Mouse (Mus musculus): ENCODE results near the gene Fam92b. TPM values are rescaled to one million over a fixed set of nuclear protein-coding genes. Genes with fewer than 3 reads are reported as not detected.

Fam92b gene
- polyA plus RNA-seq, 1 experiment from 2014 or later: 3.0 TPM

DNA sequence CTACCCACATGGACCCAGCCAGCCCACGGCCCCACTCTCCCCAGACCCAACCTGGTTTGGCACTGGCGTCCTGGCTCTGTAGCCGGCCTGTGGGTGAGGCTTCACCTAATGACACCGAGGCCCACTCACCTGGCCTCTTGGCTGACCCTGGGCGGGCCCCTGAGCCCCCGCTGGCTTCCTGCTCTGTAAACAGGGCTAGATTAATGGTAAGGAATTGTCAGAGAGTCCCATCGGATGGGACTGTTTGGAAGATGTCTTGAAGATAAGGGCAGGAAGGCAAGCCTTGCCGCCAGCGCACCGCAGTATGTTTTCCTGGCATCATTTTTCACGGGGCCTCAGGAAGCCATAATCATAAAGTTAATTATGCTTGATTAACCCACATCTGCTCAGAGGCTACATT is 30.8 kb upstream of the Fam92b start:
- 0 out of 2 replicates have a peak, but pooled peaks cover 9% of the 10 kb centered on the region for H3K27me3 ChIP-seq

DNA sequence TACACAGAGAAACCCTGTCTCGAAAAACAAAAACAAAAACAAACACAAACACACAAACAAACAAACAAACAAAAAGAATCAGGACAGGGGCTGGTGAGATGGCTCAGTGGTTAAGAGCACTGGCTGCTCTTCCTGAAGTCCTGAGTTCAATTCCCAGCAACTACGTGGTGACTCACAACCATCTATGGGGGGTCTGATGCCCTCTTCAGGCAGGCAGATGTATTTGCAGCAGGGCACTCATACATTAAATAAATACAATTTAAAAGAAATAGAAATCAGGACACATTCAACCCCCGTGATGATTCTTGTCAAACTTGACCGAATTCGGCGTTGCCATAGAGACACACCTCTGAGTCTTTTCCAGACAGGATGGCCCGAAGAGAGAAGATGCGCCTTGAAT is 30.1 kb upstream of the Fam92b start:
- Histone ChIP-seq H3K36me3 (no peaks in the 10 kb centered on the region), H3K9ac (no peak overlapping the region), H3K27ac (no peak overlapping the region), H3K4me3 (no peak overlapping the region), H3K27me3 (0 out of 2 replicates have a peak, but pooled peaks cover 9% of the 10 kb centered on the region), H3K4me2 (replicated peaks) (no peak overlapping the region), H3K4me1 (peaks cover 19% of the 10 kb centered on the region), H3K9me3 (replicated peaks) (no peaks in the 10 kb centered on the region)
- ATAC-seq (ENCODE audit: low FRiP score): no peak
- 88% methylated on average over 8 of the region's 8 CpGs for WGBS

More for the DNA sequence above, 30.8 kb upstream of the Fam92b start:
- Histone ChIP-seq H3K27ac (no peak overlapping the region), H3K9ac (peak overlapping the region; percentile 8; the same call in 1 of the 2 replicates), H3K4me1 (peaks cover 19% of the 10 kb centered on the region), H3K4me3 (no peak overlapping the region), H3K4me2 (replicated peaks) (no peak overlapping the region), H3K36me3 (no peaks in the 10 kb centered on the region), H3K9me3 (replicated peaks) (no peaks in the 10 kb centered on the region)
- ATAC-seq (ENCODE audit: low FRiP score): no peak
- WGBS: 77% methylated on average over 11 of the region's 11 CpGs

DNA sequence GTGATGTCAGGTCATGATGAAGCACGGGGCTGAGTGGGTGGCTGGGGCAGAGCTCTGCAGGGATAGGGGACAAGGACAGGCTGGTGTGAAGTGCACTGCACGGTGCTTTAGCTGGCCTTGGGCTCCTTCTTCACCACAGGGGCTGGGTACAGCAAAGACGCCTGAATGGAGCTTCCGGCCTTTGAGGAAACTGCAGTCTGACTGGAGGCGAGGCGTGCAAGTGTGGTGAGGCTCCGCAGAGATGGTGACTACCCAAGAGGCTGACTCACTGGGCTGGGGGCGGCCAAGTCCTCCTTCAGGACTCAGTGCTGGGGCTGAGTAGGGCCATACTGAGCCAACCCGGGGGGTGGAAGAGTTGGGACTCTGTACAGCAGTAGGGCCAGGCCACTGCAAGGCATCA is 28.6 kb upstream of the Fam92b start:
- Histone ChIP-seq H3K27me3 (0 out of 2 replicates have a peak, but pooled peaks cover 9% of the 10 kb centered on the region), H3K9me3 (replicated peaks) (no peaks in the 10 kb centered on the region), H3K9ac (no peak overlapping the region), H3K4me1 (peaks cover 12% of the 10 kb centered on the region), H3K27ac (no peak overlapping the region), H3K4me2 (replicated peaks) (no peak overlapping the region), H3K36me3 (no peaks in the 10 kb centered on the region), H3K4me3 (no peak overlapping the region)
- 84% methylated on average over 9 of the region's 9 CpGs for WGBS
- no peak for ATAC-seq (ENCODE audit: low FRiP score)

DNA sequence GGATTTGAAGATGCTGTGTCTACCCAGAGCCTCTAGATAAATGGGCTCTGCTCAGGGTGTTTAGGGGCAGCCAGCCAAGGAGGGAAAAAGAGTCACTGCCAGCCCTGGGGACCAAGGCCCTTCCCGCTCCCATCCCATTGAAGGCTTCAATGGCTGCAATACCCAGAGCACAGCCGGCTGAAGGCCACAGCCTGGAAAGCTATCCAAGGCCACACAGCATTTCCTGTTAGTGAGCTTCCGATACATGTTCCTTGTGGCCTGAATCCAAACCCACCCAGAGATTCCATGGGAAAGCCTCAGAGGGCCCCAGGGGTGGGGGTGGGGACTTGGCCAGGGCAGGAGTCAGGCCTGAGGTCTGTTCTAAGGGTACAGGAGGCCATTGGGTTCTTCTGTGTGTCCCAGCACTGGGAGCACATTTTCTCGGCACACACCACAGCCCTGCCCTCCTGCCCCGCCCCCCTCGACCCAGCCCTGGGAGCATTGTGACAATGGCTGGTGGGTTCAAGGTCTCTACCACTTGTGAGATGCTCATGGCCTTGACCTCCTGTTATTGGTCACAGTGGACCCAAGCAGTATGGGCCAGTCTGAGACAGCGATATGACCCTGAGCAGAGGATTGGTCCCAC is 27.6 kb upstream of the Fam92b start:
- Histone ChIP-seq H3K36me3 (no peaks in the 10 kb centered on the region), H3K27me3 (0 out of 2 replicates have a peak, but pooled peaks cover 9% of the 10 kb centered on the region), H3K27ac (no peak overlapping the region), H3K4me1 (peaks cover 5% of the 10 kb centered on the region), H3K9ac (no peak overlapping the region), H3K4me3 (no peak overlapping the region), H3K4me2 (replicated peaks) (no peak overlapping the region), H3K9me3 (replicated peaks) (peaks cover 3% of the 10 kb centered on the region; the same call in 1 of the 2 replicates)
- no peak for ATAC-seq (ENCODE audit: low FRiP score)
- 74% methylated on average over 7 of the region's 7 CpGs for WGBS

DNA sequence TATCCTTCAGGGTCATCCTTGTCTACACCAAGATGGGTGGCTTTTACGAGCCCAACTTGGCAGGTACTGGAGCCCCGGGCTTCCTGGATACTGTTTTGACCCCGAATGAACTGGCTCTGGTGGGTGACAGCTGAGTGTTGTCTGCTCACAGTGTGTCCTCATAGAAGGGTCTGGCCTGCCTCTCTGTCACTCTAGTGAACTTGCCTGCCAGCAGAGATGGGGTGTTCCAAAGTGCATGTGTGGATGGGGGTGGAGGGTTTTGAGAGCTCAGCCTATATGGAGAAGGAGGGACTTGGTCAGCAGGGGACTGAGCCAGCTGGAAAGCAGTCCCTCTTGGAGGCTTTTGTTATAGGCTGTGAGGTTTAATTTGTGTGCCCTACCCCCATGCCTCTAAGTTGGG is 25.3 kb upstream of the Fam92b start:
- H3K36me3 ChIP-seq: no peaks in the 10 kb centered on the region
- no peak overlapping the region for H3K27ac ChIP-seq
- H3K9ac ChIP-seq: no peak overlapping the region
- ATAC-seq (ENCODE audit: low FRiP score): no peak
- 0 out of 2 replicates have a peak, but pooled peaks cover 9% of the 10 kb centered on the region for H3K27me3 ChIP-seq
- H3K4me2 ChIP-seq (replicated peaks): no peak overlapping the region
- H3K9me3 ChIP-seq (replicated peaks): peaks cover 6% of the 10 kb centered on the region; the same call in 1 of the 2 replicates
- H3K4me1 ChIP-seq: no peaks in the 10 kb centered on the region; the same call in none of the 2 replicates
- no peak overlapping the region for H3K4me3 ChIP-seq
- WGBS: 69% methylated on average over 3 of the region's 3 CpGs

DNA sequence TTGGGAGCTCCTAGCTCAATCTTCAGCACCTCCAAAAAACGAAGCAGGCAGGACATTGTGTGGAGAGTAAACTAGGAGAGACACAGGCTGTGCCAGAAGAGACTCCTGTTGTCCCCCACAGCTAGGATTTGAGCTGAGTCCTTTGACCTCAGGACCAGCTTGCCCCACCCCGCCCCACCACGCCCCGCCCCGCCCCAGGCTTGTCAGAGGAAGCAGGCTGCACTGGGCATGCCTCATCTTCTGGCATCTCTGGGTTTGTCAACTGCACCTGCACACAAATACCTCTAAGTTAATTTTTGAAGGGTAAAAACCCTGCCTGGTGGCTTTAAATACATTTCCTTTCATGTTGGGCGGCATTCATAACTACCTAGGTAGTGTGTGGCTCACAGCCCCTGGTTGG is 24.1 kb upstream of the Fam92b start:
- H3K27ac ChIP-seq: no peak overlapping the region
- no peaks in the 10 kb centered on the region; the same call in none of the 2 replicates for H3K4me1 ChIP-seq
- H3K4me3 ChIP-seq: no peak overlapping the region
- 88% methylated on average over 6 of the region's 6 CpGs for WGBS
- no peak overlapping the region for H3K9ac ChIP-seq
- H3K9me3 ChIP-seq (replicated peaks): peaks cover 6% of the 10 kb centered on the region; the same call in 1 of the 2 replicates
- H3K36me3 ChIP-seq: no peaks in the 10 kb centered on the region
- no peak for ATAC-seq (ENCODE audit: low FRiP score)
- 0 out of 2 replicates have a peak, but pooled peaks cover 9% of the 10 kb centered on the region for H3K27me3 ChIP-seq
- no peak overlapping the region for H3K4me2 ChIP-seq (replicated peaks)

DNA sequence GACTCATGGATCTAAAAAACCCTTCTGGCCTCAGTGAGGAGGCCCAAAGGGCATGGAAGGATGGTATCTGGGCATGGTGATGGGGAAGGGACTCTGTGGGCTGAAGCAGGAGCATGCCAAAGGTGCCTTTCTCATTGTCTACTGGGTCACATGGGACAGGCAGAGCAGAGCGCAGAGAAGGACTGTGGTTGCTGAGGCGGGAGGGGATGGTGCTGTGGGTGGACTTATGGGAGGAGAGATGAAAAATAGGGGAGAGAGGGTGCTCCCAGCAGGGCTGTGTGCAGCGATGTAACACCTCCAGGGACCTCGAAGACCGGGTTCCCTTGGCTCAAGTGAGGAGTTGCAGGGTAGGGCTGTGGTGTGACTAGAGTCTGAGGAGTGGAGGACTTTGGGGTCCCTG is 14.9 kb upstream of the Fam92b start:
- Histone ChIP-seq H3K27ac (no peak overlapping the region), H3K4me3 (no peak overlapping the region), H3K27me3 (0 out of 2 replicates have a peak, but pooled peaks cover 4% of the 10 kb centered on the region), H3K4me1 (peaks cover 14% of the 10 kb centered on the region), H3K36me3 (no peaks in the 10 kb centered on the region), H3K9me3 (replicated peaks) (no peaks in the 10 kb centered on the region), H3K4me2 (replicated peaks) (no peak overlapping the region), H3K9ac (no peak overlapping the region)
- no peak for ATAC-seq (ENCODE audit: low FRiP score)
- 99% methylated on average over 5 of the region's 5 CpGs for WGBS

DNA sequence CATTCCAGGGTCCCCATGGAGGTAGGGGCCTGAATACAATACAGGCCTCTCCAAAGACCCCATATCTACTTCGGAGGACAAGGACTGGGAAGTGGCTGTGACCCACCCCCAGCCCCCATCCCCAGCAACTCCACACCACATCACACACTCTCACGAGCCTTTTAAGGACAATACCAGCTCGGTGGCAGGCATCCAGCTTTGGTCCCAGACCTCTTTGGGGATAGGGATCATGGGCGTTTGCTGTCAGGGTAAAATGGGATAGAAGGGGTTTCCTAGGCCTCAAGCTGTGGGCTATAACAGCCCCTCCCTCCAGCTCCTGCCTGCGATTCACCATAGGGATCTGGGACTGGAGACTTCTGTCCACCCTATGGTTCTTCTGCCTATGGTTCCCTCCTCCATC is 14.4 kb upstream of the Fam92b start:
- Histone ChIP-seq H3K4me3 (no peak overlapping the region), H3K4me2 (replicated peaks) (no peak overlapping the region), H3K4me1 (peaks cover 19% of the 10 kb centered on the region), H3K9ac (no peak overlapping the region), H3K9me3 (replicated peaks) (no peaks in the 10 kb centered on the region), H3K36me3 (no peaks in the 10 kb centered on the region), H3K27me3 (0 out of 2 replicates have a peak, but pooled peaks cover 4% of the 10 kb centered on the region), H3K27ac (peak overlapping the region; percentile 72)
- ATAC-seq (ENCODE audit: low FRiP score): no peak
- whole genome bisulfite sequencing: 81% methylated on average over 5 of the region's 5 CpGs

DNA sequence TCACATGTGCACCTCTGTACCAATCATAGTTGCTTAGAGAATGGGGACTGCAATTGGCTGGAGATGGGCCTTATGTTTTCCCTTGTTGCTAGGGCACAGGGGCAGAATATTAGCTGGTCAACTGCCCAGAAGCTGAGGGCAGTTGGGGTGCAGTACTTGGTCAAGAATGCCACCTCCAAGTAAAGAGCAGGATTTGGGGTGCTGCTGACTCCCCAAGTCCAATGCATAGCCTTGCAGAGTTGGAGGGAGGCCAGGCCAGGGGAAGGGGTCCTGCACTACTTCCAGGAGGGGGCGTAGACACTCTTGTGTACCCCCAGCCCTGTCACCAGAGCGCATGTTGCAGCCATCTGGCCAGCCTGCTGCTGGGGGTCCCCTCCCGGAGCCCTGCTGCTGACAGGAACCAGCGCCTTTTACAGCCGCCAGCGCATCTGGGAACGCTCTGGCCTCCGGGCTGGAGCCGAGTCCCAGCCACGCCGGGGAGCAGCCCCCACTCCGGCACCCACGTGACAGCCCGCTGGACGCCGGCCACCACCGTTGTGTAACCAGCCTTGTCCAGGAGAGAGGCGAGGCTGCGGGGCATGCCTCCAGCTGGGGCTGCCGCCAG is 13.6 kb upstream of the Fam92b start:
- Histone ChIP-seq H3K27ac (peak overlapping the region; percentile 72), H3K27me3 (0 out of 2 replicates have a peak, but pooled peaks cover 4% of the 10 kb centered on the region), H3K4me1 (peaks cover 26% of the 10 kb centered on the region), H3K36me3 (no peaks in the 10 kb centered on the region), H3K4me2 (replicated peaks) (peak overlapping the region; percentile 41), H3K9me3 (replicated peaks) (no peaks in the 10 kb centered on the region), H3K4me3 (peak overlapping the region; percentile 8; the same call in 1 of the 2 replicates), H3K9ac (peak overlapping the region; percentile 25)
- ATAC-seq (ENCODE audit: low FRiP score): peak; percentile 78
- 29% methylated on average over 19 of the region's 20 CpGs for WGBS

DNA sequence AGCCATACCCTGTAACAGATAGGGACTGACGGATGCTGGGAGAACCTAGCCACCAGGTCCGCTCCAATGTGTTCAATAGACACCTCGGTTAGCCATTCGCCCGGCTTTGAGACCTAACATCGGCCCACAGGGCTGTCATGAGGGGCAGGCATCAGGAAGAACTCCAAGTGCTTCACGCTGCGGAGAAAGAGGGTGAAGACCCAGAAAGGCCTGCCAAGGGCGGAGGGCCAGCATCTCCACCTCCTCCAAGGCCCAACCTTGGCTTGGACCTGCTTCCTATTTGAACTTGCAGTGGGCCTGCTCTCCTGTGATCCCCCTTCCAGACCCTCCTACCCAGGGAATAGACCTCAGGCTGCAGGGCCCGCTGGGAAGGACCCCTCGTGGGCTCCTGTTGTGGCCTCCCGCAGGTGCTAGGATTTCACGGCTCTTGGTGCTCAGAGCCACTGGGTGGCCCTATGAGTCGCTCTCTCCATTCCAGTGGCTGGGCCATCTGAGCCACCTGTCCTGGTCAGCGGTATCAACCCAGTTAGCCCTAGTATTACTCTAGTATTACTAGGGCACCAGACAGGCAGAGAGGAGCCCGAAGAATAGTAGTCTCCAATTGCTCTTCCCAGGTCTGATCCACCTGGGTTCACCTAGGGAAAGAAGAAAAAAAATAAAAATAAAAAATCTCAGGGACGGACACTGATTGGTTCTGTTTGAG is 13.0 kb upstream of the Fam92b start:
- ATAC-seq (ENCODE audit: low FRiP score): no peak
- WGBS: 80% methylated on average over 17 of the region's 17 CpGs
- peak overlapping the region; percentile 72 for H3K27ac ChIP-seq

DNA sequence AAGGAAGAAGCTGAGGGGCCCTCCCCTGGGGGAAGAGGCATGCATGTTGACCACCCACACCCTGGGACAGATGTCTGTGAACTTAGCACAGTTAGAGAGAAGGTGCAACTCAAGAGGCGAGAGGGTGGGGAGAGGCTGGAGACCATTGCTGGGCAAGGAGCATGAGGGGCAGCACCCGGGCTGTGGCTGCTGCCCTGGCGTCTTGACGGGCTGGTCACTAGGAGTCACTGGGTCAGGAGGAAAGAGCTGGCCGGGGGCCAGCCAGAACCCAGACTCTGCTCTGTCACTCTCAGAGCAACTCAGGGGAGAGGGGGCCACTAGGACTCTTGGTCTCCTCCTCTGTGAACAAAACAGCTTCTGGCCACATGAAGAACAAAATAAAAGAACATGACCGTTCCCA is 12.2 kb upstream of the Fam92b start:
- H3K4me1 ChIP-seq: peaks cover 41% of the 10 kb centered on the region
- H3K4me2 ChIP-seq (replicated peaks): no peak overlapping the region
- 83% methylated on average over 6 of the region's 6 CpGs for WGBS
- no peak for ATAC-seq (ENCODE audit: low FRiP score)
- no peaks in the 10 kb centered on the region for H3K36me3 ChIP-seq
- no peaks in the 10 kb centered on the region for H3K9me3 ChIP-seq (replicated peaks)
- H3K27me3 ChIP-seq: 0 out of 2 replicates have a peak, but pooled peaks cover 4% of the 10 kb centered on the region
- no peak overlapping the region for H3K27ac ChIP-seq
- no peak overlapping the region for H3K9ac ChIP-seq
- H3K4me3 ChIP-seq: no peak overlapping the region

More for the DNA sequence above, 13.0 kb upstream of the Fam92b start:
- 0 out of 2 replicates have a peak, but pooled peaks cover 4% of the 10 kb centered on the region for H3K27me3 ChIP-seq
- no peaks in the 10 kb centered on the region for H3K9me3 ChIP-seq (replicated peaks)
- H3K4me2 ChIP-seq (replicated peaks): no peak overlapping the region
- no peaks in the 10 kb centered on the region for H3K36me3 ChIP-seq
- H3K4me3 ChIP-seq: no peak overlapping the region
- no peak overlapping the region for H3K9ac ChIP-seq
- H3K4me1 ChIP-seq: peaks cover 33% of the 10 kb centered on the region

DNA sequence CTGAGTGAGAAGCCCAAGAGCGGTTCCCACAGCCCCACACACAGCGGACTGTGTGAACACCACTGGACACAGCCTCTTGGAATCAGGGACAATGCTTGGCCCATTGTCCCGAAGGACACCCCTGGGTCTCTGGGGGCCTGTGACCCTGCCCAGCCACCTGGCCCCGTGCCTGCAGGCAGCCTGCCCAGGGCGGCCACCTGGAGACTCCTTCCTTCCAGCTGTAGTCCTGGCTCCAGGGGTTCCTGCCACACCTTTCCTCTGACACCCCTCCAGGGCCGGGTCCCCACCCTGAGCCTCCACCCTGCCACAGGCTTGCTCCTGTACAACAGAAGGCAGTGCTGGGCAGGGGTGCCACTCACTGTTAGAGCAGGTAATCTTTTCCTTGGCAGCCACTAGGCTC is 11.2 kb upstream of the Fam92b start:
- Histone ChIP-seq H3K4me1 (peaks cover 46% of the 10 kb centered on the region), H3K27me3 (0 out of 2 replicates have a peak, but pooled peaks cover 4% of the 10 kb centered on the region), H3K36me3 (no peaks in the 10 kb centered on the region), H3K9me3 (replicated peaks) (no peaks in the 10 kb centered on the region), H3K4me2 (replicated peaks) (no peak overlapping the region), H3K4me3 (no peak overlapping the region), H3K9ac (no peak overlapping the region), H3K27ac (no peak overlapping the region)
- 73% methylated on average over 6 of the region's 6 CpGs for WGBS
- no peak for ATAC-seq (ENCODE audit: low FRiP score)
